Mouse (Mus musculus): ENCODE measurements around the gene Pcnx4. TPM values are rescaled to one million over a fixed set of nuclear protein-coding genes. Genes with fewer than 3 reads are reported as not detected.

Gene Pcnx4
- polyA plus RNA-seq, 2 experiments = 10.1 to 12.4 TPM

DNA sequence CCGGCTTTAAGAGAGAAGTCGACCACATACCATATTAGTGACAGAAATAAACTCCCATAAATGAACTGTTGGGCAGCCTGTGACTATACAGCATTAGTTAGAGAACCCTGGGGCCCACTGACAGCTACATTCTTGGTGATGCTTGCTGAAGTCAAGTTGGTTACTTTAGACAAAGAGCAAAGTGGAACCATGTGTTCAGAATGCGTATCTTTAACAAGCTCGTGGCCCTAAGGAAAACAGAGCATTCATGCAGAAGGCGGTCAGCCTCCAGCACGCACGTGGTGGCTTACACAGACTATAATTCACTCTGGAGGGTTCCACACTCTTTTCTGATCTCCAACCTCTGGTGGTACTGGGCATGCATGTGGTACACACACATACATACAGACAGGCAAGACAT is 26.6 kb upstream of the Pcnx4 start:
- DNase-seq (ENCODE audit: low spot score) = no peak
- TF ChIP-seq POLR2A (IDR thresholded peaks at IDR 0.05; ENCODE audit: borderline replicate concordance, extremely low read depth, insufficient read depth, insufficient read length) = no peak
- Histone ChIP-seq H3K4me2 (replicated peaks; ENCODE audit: low read depth, low read length, severe bottlenecking) (no peak overlapping the region), H3K9me3 (ENCODE audit: control insufficient read depth, low read length) (no peaks in the 10 kb centered on the region), H3K4me1 (ENCODE audit: control insufficient read depth, insufficient read depth, low read length) (0 out of 2 replicates have a peak, but pooled peaks cover 2% of the 10 kb centered on the region), H3K9ac (ENCODE audit: low read depth, low read length, severe bottlenecking) (no peak overlapping the region), H3K27ac (replicated peaks; ENCODE audit: low read depth, low read length) (no peak overlapping the region), H3K36me3 (ENCODE audit: control insufficient read depth, insufficient read depth, low read length) (no peaks in the 10 kb centered on the region), H3K4me3 (replicated peaks; ENCODE audit: low read length) (no peak overlapping the region), H3K27me3 (ENCODE audit: control insufficient read depth, insufficient read depth, low read length) (no peaks in the 10 kb centered on the region)
- no peak; the same call in 1 of the 2 replicates for ATAC-seq (ENCODE audit: low FRiP score, low read depth)
- WGBS = 26% methylated on average over 7 of the region's 7 CpGs

DNA sequence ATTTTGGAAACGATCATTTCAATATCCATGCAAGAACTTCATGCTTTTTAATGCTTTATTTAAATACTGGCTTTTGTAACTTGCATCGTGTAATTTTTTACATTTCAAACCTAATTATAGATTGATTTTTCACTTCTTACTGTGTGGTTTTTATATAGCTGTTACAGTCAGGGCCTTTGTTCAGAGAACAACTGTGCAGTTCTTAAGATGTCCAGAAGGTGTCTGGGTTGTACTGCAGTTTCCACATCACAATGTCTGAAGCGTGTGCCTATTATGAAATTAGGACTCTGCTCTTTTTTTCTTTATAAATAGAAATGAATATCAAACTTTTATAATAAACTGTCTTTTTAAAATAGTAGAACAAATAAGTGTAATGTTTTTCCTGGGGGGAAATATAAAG is 20.7 kb upstream of the Pcnx4 start:
- Histone ChIP-seq H3K9me3 (ENCODE audit: control insufficient read depth, low read length) (no peaks in the 10 kb centered on the region), H3K4me3 (replicated peaks; ENCODE audit: low read length) (no peak overlapping the region)
- TF ChIP-seq POLR2A (IDR thresholded peaks at IDR 0.05; ENCODE audit: borderline replicate concordance, extremely low read depth, insufficient read depth, insufficient read length) = no peak

DNA sequence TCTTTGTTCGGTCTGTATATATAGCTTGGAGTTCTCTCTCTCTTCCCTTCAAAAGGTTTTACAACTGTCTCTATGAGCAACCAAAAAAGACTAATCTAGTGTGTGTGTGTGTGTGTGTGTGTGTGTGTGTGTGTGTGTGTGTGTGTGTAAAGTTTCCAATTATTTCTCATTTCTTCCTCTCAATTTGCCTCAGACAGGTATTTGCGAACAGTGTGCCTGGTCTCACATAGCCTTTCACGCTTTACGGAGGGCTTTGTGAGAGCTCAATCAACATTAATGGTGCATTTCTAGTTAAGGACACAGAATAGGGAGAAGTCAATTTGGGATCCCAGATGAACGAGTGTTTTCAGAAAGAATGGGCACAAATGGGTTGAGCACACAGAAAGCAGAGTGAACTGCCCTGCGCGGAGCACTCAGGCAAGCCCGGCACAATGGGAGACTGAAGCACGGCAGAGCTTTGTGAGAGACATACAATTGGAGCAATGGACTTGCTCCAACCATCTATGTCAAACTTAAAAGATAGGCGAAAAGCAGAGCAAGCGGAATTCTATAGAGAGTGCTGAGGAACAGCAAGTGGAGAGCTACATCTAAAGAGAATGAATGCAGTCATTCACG is 18.0 kb upstream of the Pcnx4 start:
- H3K4me2 ChIP-seq (replicated peaks; ENCODE audit: low read depth, low read length, severe bottlenecking) = no peak overlapping the region
- ATAC-seq (ENCODE audit: low FRiP score, low read depth) = no peak
- DNase-seq (ENCODE audit: low spot score) = no peak

More for the DNA sequence above, 20.7 kb upstream of the Pcnx4 start:
- Histone ChIP-seq H3K9ac (ENCODE audit: low read depth, low read length, severe bottlenecking) (no peak overlapping the region), H3K27ac (replicated peaks; ENCODE audit: low read depth, low read length) (no peak overlapping the region), H3K36me3 (ENCODE audit: control insufficient read depth, insufficient read depth, low read length) (no peaks in the 10 kb centered on the region), H3K27me3 (ENCODE audit: control insufficient read depth, insufficient read depth, low read length) (no peaks in the 10 kb centered on the region), H3K4me1 (ENCODE audit: control insufficient read depth, insufficient read depth, low read length) (no peaks in the 10 kb centered on the region), H3K4me2 (replicated peaks; ENCODE audit: low read depth, low read length, severe bottlenecking) (no peak overlapping the region)
- ATAC-seq (ENCODE audit: low FRiP score, low read depth) (no peak), DNase-seq (ENCODE audit: low spot score) (peak; percentile 59)
- 51% methylated on average over 3 of the region's 3 CpGs for WGBS

DNA sequence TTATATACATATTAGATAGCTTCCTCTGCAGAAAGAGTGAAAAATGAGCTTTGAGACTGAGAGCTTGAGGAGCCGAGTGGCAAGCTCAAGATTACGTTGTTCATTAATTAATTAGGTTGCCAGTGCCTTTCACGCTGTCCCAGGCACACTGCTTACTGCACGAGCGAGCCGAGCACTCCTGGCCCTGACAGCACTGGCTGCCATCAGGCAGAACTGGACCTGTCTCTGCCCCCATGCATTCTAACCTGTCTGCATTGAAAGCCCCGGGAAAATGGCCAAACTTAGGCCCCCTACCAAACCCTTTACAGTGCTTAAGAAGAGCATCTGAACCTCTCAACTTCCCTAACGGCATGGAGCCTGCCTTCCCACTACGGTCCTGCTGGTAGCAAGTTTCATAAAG is 16.8 kb upstream of the Pcnx4 start:
- TF ChIP-seq POLR2A (IDR thresholded peaks at IDR 0.05; ENCODE audit: borderline replicate concordance, extremely low read depth, insufficient read depth, insufficient read length) = no peak
- WGBS = 59% methylated on average over 9 of the region's 9 CpGs
- H3K36me3 ChIP-seq (ENCODE audit: control insufficient read depth, insufficient read depth, low read length) = no peaks in the 10 kb centered on the region

More for the DNA sequence above, 18.0 kb upstream of the Pcnx4 start:
- TF ChIP-seq POLR2A (IDR thresholded peaks at IDR 0.05; ENCODE audit: borderline replicate concordance, extremely low read depth, insufficient read depth, insufficient read length) = no peak
- Histone ChIP-seq H3K27ac (replicated peaks; ENCODE audit: low read depth, low read length) (no peak overlapping the region), H3K4me3 (replicated peaks; ENCODE audit: low read length) (no peak overlapping the region), H3K9me3 (ENCODE audit: control insufficient read depth, low read length) (no peaks in the 10 kb centered on the region), H3K9ac (ENCODE audit: low read depth, low read length, severe bottlenecking) (no peak overlapping the region), H3K36me3 (ENCODE audit: control insufficient read depth, insufficient read depth, low read length) (no peaks in the 10 kb centered on the region), H3K4me1 (ENCODE audit: control insufficient read depth, insufficient read depth, low read length) (no peaks in the 10 kb centered on the region), H3K27me3 (ENCODE audit: control insufficient read depth, insufficient read depth, low read length) (no peaks in the 10 kb centered on the region)
- 82% methylated on average over 12 of the region's 12 CpGs for WGBS

DNA sequence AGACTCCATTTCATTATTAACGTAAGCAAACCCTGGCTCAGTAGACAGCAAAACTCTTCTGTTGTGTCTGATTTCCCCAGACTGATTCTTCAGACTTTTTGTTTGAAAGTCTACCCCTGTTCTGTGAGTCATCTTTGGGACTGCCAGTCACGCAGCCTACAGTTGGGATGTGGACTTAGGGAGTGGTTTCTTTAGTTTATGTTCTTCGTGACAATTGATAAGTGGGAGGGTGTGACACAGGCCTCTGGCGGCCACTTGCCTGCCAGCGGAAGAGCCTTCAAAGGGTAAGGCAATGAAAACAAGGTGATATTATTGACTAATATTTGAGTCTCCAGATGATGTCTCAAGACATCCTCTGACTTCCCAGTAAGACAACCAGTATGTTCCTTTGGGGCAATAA is 16.3 kb upstream of the Pcnx4 start:
- no peak for ATAC-seq (ENCODE audit: low FRiP score, low read depth)
- no peak for TF ChIP-seq POLR2A (IDR thresholded peaks at IDR 0.05; ENCODE audit: borderline replicate concordance, extremely low read depth, insufficient read depth, insufficient read length)

More for the DNA sequence above, 16.8 kb upstream of the Pcnx4 start:
- H3K4me2 ChIP-seq (replicated peaks; ENCODE audit: low read depth, low read length, severe bottlenecking) = no peak overlapping the region
- no peaks in the 10 kb centered on the region for H3K9me3 ChIP-seq (ENCODE audit: control insufficient read depth, low read length)
- no peak overlapping the region for H3K27ac ChIP-seq (replicated peaks; ENCODE audit: low read depth, low read length)
- no peak overlapping the region for H3K4me3 ChIP-seq (replicated peaks; ENCODE audit: low read length)
- no peak for DNase-seq (ENCODE audit: low spot score)
- no peak overlapping the region for H3K9ac ChIP-seq (ENCODE audit: low read depth, low read length, severe bottlenecking)
- H3K4me1 ChIP-seq (ENCODE audit: control insufficient read depth, insufficient read depth, low read length) = no peaks in the 10 kb centered on the region
- ATAC-seq (ENCODE audit: low FRiP score, low read depth) = no peak
- H3K27me3 ChIP-seq (ENCODE audit: control insufficient read depth, insufficient read depth, low read length) = no peaks in the 10 kb centered on the region

More for the DNA sequence above, 16.3 kb upstream of the Pcnx4 start:
- Histone ChIP-seq H3K27me3 (ENCODE audit: control insufficient read depth, insufficient read depth, low read length) (no peaks in the 10 kb centered on the region), H3K4me1 (ENCODE audit: control insufficient read depth, insufficient read depth, low read length) (no peaks in the 10 kb centered on the region), H3K36me3 (ENCODE audit: control insufficient read depth, insufficient read depth, low read length) (no peaks in the 10 kb centered on the region), H3K9ac (ENCODE audit: low read depth, low read length, severe bottlenecking) (no peak overlapping the region), H3K27ac (replicated peaks; ENCODE audit: low read depth, low read length) (no peak overlapping the region), H3K9me3 (ENCODE audit: control insufficient read depth, low read length) (no peaks in the 10 kb centered on the region), H3K4me2 (replicated peaks; ENCODE audit: low read depth, low read length, severe bottlenecking) (no peak overlapping the region), H3K4me3 (replicated peaks; ENCODE audit: low read length) (no peak overlapping the region)
- DNase-seq (ENCODE audit: low spot score) = no peak
- 81% methylated on average over 5 of the region's 5 CpGs for WGBS

All from limb, embryonic 14.5 days (tissue).